Mouse (Mus musculus): ENCODE data around the gene Kifc1. TPM values are rescaled to one million over a fixed set of nuclear protein-coding genes. Genes with fewer than 3 reads are reported as not detected.
A peak's percentile ranks its signal among the peaks of the same experiment; 100 is the strongest.

Kifc1 gene
- polyA plus RNA-seq, 1 experiment from 2014 or later = 12.3 TPM

DNA sequence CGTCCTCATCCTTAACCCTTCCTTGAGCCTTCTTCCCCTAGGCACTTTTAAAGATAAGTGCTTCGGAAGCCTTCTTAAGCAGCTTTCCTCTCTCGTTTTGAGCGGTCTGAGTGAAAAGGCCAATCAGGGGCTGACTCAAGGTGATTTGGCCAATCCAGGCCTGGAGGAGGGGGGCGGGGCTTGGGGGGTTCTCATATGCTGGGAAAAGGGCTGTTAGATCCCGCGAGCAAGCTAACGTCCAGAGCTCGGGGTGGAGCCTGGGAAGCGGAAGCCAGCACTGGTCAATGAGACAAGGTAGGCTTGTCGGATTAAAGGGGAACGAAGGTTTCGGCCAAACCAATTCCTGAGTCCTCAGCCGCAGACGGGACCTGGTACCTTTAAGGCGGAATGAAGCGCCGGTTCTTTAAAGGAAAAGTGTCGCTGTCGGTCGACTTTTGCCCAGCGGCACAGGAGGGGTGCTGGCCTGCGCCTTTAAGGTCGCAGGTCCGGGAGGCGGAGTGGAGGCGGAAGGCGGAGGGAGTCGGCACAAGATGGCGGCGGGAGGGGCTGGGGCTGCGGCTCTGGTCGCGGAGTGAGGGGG, 25.3 kb upstream of the Kifc1 start, which contains the start of the genes Tapbp and Zbtb22:
TSS of gene Tapbp (plus strand) at position 229 of the 580 bp plus-strand sequence.
TSS of gene Zbtb22 (plus strand) at position 234 of the 580 bp plus-strand sequence.
- Histone ChIP-seq H3K9me3 (ENCODE audit: control insufficient read depth, low read length) (no peaks in the 10 kb centered on the region), H3K4me2 (ENCODE audit: low read depth, severe bottlenecking) (peak within 1 kb of the TSS; percentile 54), H3K27ac (replicated peaks; ENCODE audit: low read depth, low read length) (peak within 1 kb of the TSS; percentile 83), H3K36me3 (ENCODE audit: control insufficient read depth, insufficient read depth, low read length) (peaks cover 34% of the 10 kb centered on the region), H3K4me1 (ENCODE audit: control insufficient read depth, insufficient read depth, low read length) (peaks cover 18% of the 10 kb centered on the region; the same call in 1 of the 2 replicates), H3K4me3 (ENCODE audit: low read depth, low read length) (peak within 1 kb of the TSS; percentile 59), H3K27me3 (ENCODE audit: control insufficient read depth, insufficient read depth, low read length) (no peaks in the 10 kb centered on the region), H3K9ac (ENCODE audit: low read length) (peak within 1 kb of the TSS; percentile 56)
- peak; percentile 89 for ATAC-seq (ENCODE audit: insufficient number of reproducible peaks, low FRiP score, low TSS enrichment, low read depth)
- under 1% methylated on average over 31 of the region's 34 CpGs for WGBS
- peak; percentile 95 for DNase-seq (ENCODE audit: low spot score)

DNA sequence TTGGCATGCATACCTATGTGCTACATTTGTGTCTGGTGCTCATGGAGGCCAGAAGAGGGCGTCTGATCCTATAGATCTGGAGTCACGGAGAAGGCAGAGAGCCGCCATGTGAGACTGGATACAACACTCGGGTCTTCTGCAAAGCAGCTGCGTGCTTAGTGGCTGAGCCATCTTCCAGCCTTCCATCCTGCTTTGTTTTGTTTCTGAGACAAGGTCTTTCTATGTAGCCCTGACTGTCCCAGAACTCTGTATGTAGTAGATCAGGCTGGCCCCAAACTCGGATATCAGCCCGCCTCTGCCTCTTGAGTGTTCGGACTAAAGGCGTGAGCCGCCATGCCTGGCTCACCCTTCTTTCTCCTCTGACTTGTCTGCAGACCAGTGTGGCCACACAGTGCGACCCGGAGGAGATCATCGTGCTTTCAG, 24.5 kb upstream of the Kifc1 start:
- Histone ChIP-seq H3K9ac (ENCODE audit: low read length) (peak overlapping the region; percentile 12; the same call in 1 of the 2 replicates), H3K4me3 (ENCODE audit: low read depth, low read length) (no peak overlapping the region; the same call in 1 of the 2 replicates), H3K4me2 (ENCODE audit: low read depth, severe bottlenecking) (peak overlapping the region; percentile 54; the same call in 1 of the 2 replicates), H3K27me3 (ENCODE audit: control insufficient read depth, insufficient read depth, low read length) (no peaks in the 10 kb centered on the region), H3K27ac (replicated peaks; ENCODE audit: low read depth, low read length) (no peak overlapping the region), H3K4me1 (ENCODE audit: control insufficient read depth, insufficient read depth, low read length) (peaks cover 22% of the 10 kb centered on the region), H3K9me3 (ENCODE audit: control insufficient read depth, low read length) (no peaks in the 10 kb centered on the region), H3K36me3 (ENCODE audit: control insufficient read depth, insufficient read depth, low read length) (peaks cover 34% of the 10 kb centered on the region)
- 74% methylated on average over 13 of the region's 13 CpGs for WGBS
- ATAC-seq (ENCODE audit: insufficient number of reproducible peaks, low FRiP score, low TSS enrichment, low read depth) = no peak
- no peak for DNase-seq (ENCODE audit: low spot score)

DNA sequence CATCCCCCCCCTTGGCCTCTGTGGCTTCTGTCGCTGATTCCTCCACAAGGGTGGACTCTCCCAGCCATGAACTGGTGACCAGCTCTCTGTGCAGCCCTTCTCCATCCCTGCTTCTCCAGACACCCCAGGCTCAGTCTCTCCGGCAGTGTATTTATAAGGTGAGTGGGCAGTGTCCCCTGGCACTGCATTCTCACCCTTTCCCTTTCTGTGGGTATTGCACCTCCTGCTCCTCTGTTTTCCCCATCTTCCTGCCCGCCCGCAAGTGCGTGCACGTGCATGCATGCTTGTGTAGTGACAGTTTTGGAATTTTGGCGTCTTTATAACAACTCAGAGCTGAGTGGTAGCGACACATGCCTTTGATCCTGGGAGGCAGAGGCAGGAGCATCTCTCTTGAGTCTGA, 23.4 kb upstream of the Kifc1 start:
- DNase-seq (ENCODE audit: low spot score) (no peak), ATAC-seq (ENCODE audit: insufficient number of reproducible peaks, low FRiP score, low TSS enrichment, low read depth) (no peak)
- Histone ChIP-seq H3K9me3 (ENCODE audit: control insufficient read depth, low read length) (no peaks in the 10 kb centered on the region), H3K9ac (ENCODE audit: low read length) (no peak overlapping the region), H3K4me2 (ENCODE audit: low read depth, severe bottlenecking) (no peak overlapping the region), H3K4me1 (ENCODE audit: control insufficient read depth, insufficient read depth, low read length) (peaks cover 18% of the 10 kb centered on the region), H3K27me3 (ENCODE audit: control insufficient read depth, insufficient read depth, low read length) (no peaks in the 10 kb centered on the region), H3K4me3 (ENCODE audit: low read depth, low read length) (no peak overlapping the region), H3K36me3 (ENCODE audit: control insufficient read depth, insufficient read depth, low read length) (peaks cover 34% of the 10 kb centered on the region), H3K27ac (replicated peaks; ENCODE audit: low read depth, low read length) (no peak overlapping the region; the same call in 1 of the 2 replicates)
- 97% methylated on average over 8 of the region's 8 CpGs for WGBS

DNA sequence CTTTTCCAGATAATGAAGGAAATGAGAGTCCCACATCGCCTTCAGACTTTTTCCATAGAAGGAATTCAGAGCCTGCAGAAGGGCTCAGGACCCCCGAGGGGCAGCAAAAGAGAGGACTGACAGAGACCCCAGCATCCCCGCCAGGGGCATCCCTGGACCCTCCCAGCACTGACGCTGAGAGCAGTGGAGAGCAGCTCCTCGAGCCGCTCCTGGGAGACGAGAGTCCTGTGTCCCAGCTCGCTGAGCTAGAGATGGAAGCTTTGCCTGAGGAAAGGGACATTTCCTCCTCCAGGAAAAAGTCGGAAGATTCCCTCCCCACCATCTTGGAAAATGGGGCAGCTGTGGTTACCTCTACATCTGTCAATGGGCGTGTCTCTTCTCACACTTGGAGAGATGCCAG, 22.8 kb upstream of the Kifc1 start:
- DNase-seq (ENCODE audit: low spot score) (no peak), ATAC-seq (ENCODE audit: insufficient number of reproducible peaks, low FRiP score, low TSS enrichment, low read depth) (no peak)
- H3K4me1 ChIP-seq (ENCODE audit: control insufficient read depth, insufficient read depth, low read length) = peaks cover 17% of the 10 kb centered on the region
- no peak overlapping the region for H3K4me3 ChIP-seq (ENCODE audit: low read depth, low read length)
- H3K9ac ChIP-seq (ENCODE audit: low read length) = no peak overlapping the region
- no peaks in the 10 kb centered on the region for H3K27me3 ChIP-seq (ENCODE audit: control insufficient read depth, insufficient read depth, low read length)
- no peak overlapping the region for H3K27ac ChIP-seq (replicated peaks; ENCODE audit: low read depth, low read length)
- H3K4me2 ChIP-seq (ENCODE audit: low read depth, severe bottlenecking) = no peak overlapping the region
- H3K36me3 ChIP-seq (ENCODE audit: control insufficient read depth, insufficient read depth, low read length) = peaks cover 32% of the 10 kb centered on the region
- 94% methylated on average over 10 of the region's 10 CpGs for WGBS
- H3K9me3 ChIP-seq (ENCODE audit: control insufficient read depth, low read length) = no peaks in the 10 kb centered on the region

DNA sequence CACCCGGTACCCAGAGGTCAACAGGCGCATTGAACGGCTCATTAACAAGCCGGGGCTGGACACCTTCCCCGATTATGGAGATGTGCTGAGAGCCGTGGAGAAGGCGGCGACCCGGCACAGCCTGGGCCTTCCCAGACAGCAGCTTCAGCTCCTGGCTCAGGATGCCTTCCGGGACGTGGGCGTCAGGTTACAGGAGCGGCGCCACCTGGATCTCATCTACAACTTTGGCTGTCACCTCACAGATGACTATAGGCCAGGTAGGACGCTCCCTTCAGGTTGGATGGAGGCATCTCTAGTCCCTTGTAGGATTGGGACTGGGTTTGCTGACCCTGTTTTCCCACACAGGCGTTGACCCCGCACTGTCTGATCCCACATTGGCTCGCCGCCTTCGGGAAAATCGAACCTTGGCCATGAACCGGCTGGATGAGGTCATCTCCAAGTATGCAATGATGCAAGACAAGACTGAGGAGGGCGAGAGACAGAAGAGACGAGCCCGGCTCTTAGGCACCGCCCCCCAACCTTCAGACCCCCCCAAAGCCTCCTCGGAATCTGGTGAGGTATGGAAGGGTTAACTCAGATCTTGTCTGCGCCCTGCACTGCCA, 21.5 kb upstream of the Kifc1 start:
- Histone ChIP-seq H3K4me3 (ENCODE audit: low read depth, low read length) (no peak overlapping the region), H3K27ac (replicated peaks; ENCODE audit: low read depth, low read length) (no peak overlapping the region), H3K4me1 (ENCODE audit: control insufficient read depth, insufficient read depth, low read length) (peaks cover 14% of the 10 kb centered on the region), H3K27me3 (ENCODE audit: control insufficient read depth, insufficient read depth, low read length) (no peaks in the 10 kb centered on the region), H3K4me2 (ENCODE audit: low read depth, severe bottlenecking) (no peak overlapping the region), H3K9me3 (ENCODE audit: control insufficient read depth, low read length) (no peaks in the 10 kb centered on the region), H3K36me3 (ENCODE audit: control insufficient read depth, insufficient read depth, low read length) (peaks cover 29% of the 10 kb centered on the region), H3K9ac (ENCODE audit: low read length) (no peak overlapping the region)
- ATAC-seq (ENCODE audit: insufficient number of reproducible peaks, low FRiP score, low TSS enrichment, low read depth) (no peak), DNase-seq (ENCODE audit: low spot score) (no peak)
- WGBS = 94% methylated on average over 28 of the region's 28 CpGs

DNA sequence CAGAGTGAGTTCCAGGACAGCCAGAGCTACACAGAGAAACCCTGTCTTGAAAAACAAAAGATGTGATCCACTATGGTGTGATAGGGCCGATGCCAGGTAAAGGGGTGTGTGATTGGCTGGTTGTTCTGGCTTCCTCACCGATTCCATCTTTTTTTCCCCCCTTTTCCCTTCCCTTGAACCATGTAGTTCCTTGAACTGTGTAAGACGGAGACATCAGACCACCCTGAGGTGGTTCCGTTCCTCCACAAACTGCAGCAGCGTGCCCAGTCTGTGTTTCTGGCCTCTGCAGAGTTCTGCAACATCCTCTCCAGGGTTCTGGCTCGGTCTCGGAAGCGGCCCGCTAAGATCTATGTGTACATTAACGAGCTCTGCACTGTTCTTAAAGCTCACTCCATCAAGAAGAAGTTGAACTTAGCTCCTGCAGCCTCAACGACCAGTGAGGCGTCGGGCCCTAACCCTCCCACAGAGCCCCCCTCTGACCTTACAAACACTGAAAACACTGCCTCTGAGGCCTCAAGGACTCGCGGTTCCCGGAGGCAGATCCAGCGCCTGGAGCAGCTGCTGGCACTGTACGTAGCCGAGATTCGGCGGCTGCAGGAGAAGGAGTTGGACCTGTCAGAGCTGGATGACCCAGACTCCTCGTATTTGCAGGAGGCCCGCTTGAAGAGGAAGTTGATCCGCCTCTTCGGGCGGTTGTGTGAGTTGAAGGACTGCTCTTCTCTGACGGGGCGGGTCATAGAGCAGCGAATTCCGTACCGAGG, 20.8 kb upstream of the Kifc1 start:
- WGBS = 92% methylated on average over 31 of the region's 31 CpGs
- no peak for ATAC-seq (ENCODE audit: insufficient number of reproducible peaks, low FRiP score, low TSS enrichment, low read depth)
- Histone ChIP-seq H3K4me3 (ENCODE audit: low read depth, low read length) (no peak overlapping the region), H3K4me2 (ENCODE audit: low read depth, severe bottlenecking) (no peak overlapping the region), H3K9me3 (ENCODE audit: control insufficient read depth, low read length) (no peaks in the 10 kb centered on the region), H3K27ac (replicated peaks; ENCODE audit: low read depth, low read length) (no peak overlapping the region), H3K9ac (ENCODE audit: low read length) (no peak overlapping the region), H3K36me3 (ENCODE audit: control insufficient read depth, insufficient read depth, low read length) (peaks cover 29% of the 10 kb centered on the region), H3K4me1 (ENCODE audit: control insufficient read depth, insufficient read depth, low read length) (peaks cover 11% of the 10 kb centered on the region), H3K27me3 (ENCODE audit: control insufficient read depth, insufficient read depth, low read length) (no peaks in the 10 kb centered on the region)
- no peak for DNase-seq (ENCODE audit: low spot score)

DNA sequence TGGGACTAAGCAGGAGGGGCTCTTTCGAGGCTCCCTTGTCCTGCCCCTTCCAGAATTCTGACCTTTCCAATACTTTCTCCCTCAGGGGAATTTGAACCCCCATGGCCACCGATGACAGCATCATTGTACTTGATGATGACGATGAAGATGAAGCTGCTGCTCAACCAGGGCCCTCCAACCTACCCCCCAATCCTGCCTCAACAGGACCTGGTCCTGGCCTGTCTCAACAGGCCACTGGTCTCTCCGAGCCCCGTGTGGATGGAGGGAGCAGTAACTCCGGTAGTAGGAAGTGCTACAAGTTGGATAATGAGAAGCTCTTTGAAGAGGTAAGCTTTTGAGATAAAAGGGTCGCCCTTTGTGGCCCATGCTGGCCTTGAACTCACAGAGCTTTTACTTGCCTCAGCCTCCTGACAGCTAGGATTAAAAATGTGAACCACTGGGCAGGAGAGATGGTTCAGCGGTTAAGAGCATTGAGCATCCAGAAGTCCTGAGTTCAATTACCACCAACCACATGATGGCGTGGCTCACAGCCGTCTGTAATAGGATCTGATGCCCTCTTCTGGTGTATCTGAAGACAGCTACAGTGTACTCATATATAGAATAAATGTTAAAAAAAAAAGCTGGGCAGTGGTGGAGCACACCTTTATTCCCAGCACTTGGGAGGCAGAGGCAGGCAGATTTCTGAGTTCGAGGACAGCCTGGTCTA, 20.0 kb upstream of the Kifc1 start:
- ATAC-seq (ENCODE audit: insufficient number of reproducible peaks, low FRiP score, low TSS enrichment, low read depth) (no peak), DNase-seq (ENCODE audit: low spot score) (no peak)
- Histone ChIP-seq H3K9ac (ENCODE audit: low read length) (peak overlapping the region; percentile 89; the same call in 1 of the 2 replicates), H3K9me3 (ENCODE audit: control insufficient read depth, low read length) (no peaks in the 10 kb centered on the region), H3K27ac (replicated peaks; ENCODE audit: low read depth, low read length) (no peak overlapping the region), H3K4me1 (ENCODE audit: control insufficient read depth, insufficient read depth, low read length) (peaks cover 11% of the 10 kb centered on the region), H3K4me2 (ENCODE audit: low read depth, severe bottlenecking) (peak overlapping the region; percentile 97), H3K27me3 (ENCODE audit: control insufficient read depth, insufficient read depth, low read length) (no peaks in the 10 kb centered on the region), H3K4me3 (ENCODE audit: low read depth, low read length) (peak overlapping the region; percentile 88), H3K36me3 (ENCODE audit: control insufficient read depth, insufficient read depth, low read length) (peaks cover 29% of the 10 kb centered on the region)
- WGBS = 49% methylated on average over 11 of the region's 11 CpGs

DNA sequence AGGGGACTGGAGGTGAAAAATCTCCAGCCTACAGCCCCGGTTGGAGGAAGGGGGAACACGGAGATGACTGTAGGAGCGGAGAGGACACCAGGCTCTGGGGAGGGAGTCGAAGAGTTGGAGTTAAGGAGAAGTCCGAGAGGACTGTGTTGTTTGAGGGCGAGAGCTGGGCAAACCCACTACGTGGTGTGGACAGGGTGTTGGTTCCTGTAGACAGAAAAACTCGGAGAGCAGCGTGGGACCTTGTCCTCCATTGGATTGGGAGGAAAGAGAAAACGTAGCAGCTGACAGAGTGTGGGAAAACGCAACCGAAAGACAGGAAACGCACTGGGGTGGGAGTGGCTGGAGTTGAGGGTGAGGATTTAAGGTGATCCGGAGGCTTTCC, 19.4 kb upstream of the Kifc1 start:
- no peak for ATAC-seq (ENCODE audit: insufficient number of reproducible peaks, low FRiP score, low TSS enrichment, low read depth)
- Histone ChIP-seq H3K9ac (ENCODE audit: low read length) (peak overlapping the region; percentile 89), H3K4me3 (ENCODE audit: low read depth, low read length) (peak overlapping the region; percentile 88), H3K4me2 (ENCODE audit: low read depth, severe bottlenecking) (peak overlapping the region; percentile 97), H3K4me1 (ENCODE audit: control insufficient read depth, insufficient read depth, low read length) (peaks cover 8% of the 10 kb centered on the region), H3K27me3 (ENCODE audit: control insufficient read depth, insufficient read depth, low read length) (no peaks in the 10 kb centered on the region), H3K36me3 (ENCODE audit: control insufficient read depth, insufficient read depth, low read length) (peaks cover 29% of the 10 kb centered on the region), H3K27ac (replicated peaks; ENCODE audit: low read depth, low read length) (0 out of 2 replicates have a peak overlapping the region, but pooled peaks have one; percentile 73), H3K9me3 (ENCODE audit: control insufficient read depth, low read length) (no peaks in the 10 kb centered on the region)
- DNase-seq (ENCODE audit: low spot score) = no peak
- WGBS = under 1% methylated on average over 14 of the region's 14 CpGs
